Mouse (Mus musculus): ENCODE measurements at regions not wholly inside any gene's neighbourhood (a gene's known extent, or its start where the extent isn't known, plus 50 kb on each side); places are given as distances from the start of the nearest gene placed in this dataset.
"Not testable (repeated sequence)": the region's sequence is repeated elsewhere in the genome, so short reads cannot be mapped to it uniquely, and the experiment has no call there.

DNA sequence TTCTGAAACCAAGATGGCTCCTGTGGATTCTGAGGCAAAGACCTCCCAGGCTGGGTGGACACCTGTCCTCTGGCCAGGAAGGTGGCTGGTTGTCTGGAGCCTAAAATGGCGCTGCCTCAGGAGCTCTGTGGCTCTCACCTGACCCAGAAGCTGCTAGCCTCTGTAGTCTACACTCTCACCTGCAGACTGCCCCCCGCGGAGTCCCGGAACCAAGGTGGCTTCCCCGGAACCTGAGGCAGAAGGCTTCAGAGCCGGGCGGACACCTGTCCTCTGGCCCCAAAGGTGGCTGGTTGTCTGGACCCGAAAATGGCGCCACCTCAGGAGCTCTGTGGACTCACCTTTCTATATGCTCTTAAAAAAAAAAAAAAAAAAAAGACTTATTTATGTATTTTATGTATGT, 481.2 kb upstream of the Brinp1 start:
- DNase-seq (ENCODE audit: low read depth, low spot score) = no peak

GRCm38 (mm10) chr4:69410411-69410810, 456.2 kb upstream of the Brinp1 start:
- DNase-seq (ENCODE audit: low read depth, low spot score) = not testable (repeated sequence)

GRCm38 (mm10) chr4:69395451-69395850, 441.3 kb upstream of the Brinp1 start:
- DNase-seq (ENCODE audit: low read depth, low spot score) = no peak

DNA sequence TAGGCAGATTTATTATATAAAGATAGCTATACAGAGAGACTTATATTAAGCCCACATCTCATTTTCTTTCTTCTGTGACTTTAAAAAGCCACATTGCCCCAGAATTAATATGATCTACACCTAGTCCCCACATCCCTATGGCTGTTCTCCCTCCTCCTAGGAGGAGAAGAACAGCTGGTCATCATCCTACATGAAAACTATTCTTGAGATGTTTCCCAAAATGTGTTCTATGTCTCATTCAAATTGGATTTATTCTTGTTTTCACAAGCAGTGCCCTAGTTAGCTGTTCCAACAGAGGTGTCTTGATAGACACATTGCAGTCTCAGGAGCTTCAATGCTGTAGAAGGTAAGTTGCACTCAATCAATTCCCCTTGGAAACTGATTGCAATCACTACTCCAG, 429.1 kb upstream of the Brinp1 start:
- DNase-seq (ENCODE audit: low read depth, low spot score) = no peak

DNA sequence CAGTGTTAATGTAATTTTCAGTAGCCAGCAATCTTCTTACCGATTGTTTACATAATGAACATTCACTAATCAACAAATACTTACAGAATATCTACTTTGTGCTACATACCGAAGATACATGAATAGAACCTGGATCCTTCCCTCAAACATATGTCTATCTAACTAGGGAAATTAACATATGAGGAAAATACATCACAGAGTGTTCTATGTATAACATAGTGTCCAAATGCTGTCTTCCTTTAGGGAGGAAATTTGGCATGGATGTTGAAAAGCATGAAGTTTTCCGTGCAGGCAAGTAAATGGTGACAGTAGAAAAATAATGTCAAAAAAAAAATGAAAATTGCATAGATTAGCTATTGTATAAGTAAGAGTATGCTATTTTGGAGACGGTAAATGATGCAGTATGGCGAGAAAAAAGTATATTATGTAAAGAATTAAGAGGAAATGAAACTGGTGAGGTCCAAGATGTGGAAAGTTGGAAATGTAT, 392.8 kb upstream of the Brinp1 start:
- DNase-seq (ENCODE audit: low read depth, low spot score) = no peak

DNA sequence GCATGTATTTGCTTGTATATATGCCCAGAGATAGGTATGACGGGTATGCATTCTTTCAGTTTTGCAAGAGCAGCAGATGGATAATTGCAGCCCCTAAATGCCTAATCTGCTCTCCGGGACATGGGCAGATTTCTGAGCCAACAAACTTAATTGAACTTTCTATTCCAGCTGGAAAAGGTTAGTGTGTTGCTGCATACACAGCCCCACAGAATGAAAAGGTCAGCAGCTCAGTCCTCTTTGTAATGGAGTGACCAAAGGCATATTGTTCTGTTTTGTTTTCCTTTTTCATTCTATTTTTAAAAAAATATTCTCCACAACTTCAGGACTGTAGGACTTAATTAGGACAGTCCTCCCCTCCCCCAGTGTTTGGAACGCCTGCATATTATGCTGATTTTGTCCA, 373.4 kb upstream of the Brinp1 start:
- no peak for DNase-seq (ENCODE audit: low read depth, low spot score)

All from embryo, embryonic 11.5 days (tissue).